Mouse (Mus musculus) left cerebral cortex, postnatal 36 days (tissue): ENCODE data around the gene Zfp619. TPM values are rescaled to one million over a fixed set of nuclear protein-coding genes. Genes with fewer than 3 reads are reported as not detected.
"Not testable (repeated sequence)": the region's sequence is repeated elsewhere in the genome, so short reads cannot be mapped to it uniquely, and the experiment has no call there.

Experiments
- DNase-seq, 2 experiments: peaks; one replicate each; pipeline ENCODE4 v3.0.0; 2021 to 2022; ENCODE audit warnings: low spot score in 2 of 2, mixed read lengths in 1 of 2
- intact Hi-C: fragments of 180-260 bp; cut with DNase I; formaldehyde crosslinking; loops from one replicate; pipeline ENCODE4 v1.15.1; 2025
- total RNA-seq, 2 experiments: library from RNA; stranded (reverse); gene quantifications; 2 replicates each; pipeline ENCODE4 v1.2.3; 2021

Gene Zfp619
- 1 to 10 TPM; 4.1 to 4.9 TPM for total RNA-seq

DNA sequence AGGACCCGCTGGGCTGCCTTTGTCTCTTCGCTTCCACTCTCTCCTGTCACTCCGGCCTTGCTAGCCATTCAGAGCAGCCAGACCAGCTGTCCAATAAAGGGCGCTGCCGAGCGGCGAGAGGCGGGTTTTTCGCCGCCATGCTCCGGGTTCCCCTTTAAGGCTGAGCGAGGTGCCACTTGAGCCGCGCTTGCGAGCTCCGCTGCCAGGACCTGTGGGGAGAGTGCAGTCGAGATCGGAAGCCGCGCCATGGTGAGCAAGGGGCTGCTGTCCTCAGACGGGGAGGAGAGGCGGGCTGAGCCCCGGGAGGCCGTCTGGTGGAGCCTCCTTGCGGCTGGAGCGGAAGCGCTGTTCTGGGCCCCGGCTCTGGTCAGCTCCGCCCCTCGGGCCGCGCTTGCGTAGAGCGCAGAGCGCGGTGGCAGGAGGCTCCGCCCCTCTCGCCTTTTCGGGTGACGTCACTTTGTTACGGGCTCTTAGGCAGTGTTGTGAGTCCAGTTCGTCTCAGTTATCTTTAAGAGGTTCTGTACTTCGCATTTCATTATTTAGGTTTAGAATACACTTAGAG is at the start of gene Zfp619:
Gene Zfp619 (plus strand): TSS at position 151 of the 562 bp plus-strand sequence.
- intact Hi-C loops: loop anchor here (5.0 kb wide), 1 partner anchor 35 kb away; no protein-coding TSS in a partner anchor
- DNase-seq: peak; percentile 93 to 95

DNA sequence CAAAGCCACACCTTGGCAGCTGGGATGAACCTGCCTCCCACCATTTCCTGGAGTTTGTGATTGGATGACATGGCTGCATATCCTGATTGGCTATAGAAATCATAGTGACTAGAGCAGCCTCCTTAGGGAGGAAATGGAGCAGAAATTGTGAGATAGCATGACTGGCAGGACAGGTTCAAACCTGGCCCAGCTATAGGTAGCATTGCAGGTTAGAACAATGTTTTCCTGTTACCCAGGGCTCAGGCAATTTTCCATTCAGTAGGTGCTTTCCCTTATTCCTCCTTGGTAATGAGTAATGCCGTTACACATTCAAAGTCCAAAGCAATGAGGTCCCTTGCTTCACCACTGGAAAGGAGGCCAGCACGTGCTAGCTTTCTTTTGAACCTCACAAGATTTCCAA is 38.6 kb upstream of the Zfp619 start:
- intact Hi-C loops: no loop called here

DNA sequence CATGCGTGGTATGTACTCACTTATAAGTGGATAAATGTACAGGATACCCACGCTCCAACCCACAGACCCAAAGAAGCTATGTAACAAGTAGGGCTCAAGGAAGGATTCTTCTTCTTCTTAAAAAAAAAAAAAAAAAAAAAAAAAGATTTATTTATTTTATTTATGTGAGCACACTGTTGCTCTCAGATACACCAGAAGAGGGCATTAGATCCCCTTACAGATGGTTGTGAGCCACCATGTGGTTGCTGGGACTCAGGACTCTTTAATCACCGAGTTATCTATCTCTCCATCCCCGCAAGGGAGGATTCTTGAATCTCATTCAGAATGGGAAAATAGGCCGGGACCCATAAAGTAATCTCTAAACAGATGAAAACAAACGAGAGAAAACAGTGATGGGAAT is 33.2 kb upstream of the Zfp619 start:
- intact Hi-C loops: no loop called here

More for the DNA sequence above, 38.6 kb upstream of the Zfp619 start:
- DNase-seq: no peak

DNA sequence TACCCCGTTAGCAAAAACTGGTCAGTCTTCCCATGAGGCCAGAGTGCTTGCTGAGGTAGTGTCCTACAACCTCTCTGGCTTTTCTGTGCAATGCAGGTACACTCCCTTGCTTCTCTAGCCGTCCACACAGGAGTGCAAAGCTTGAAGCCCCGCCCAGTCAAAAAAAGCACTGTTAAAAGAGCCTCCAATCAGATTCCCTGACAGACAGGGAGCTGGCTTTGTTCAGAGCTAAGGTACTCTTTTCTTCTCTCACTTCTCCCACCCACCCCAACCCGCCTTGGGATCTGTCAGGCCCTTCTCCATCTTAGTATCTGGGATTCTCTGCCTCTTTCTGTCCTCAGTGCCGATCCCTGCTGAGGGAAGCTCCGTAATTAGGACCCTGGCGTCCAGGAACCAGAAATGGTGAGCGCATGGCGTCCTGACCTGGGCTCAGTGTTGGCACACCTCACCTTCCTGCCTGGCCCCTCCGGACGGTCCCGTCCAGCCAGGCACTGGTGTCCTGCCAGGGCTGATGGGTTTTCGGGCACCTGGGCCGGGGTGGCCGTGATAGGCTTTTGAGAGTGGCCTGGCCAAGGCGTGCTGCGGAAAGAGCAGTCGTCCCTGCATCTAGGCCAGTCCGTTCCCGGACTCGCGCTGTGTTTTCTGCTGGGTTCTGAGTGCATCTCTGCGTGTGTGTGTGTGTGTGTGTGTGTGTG is 30.3 kb upstream of the Zfp619 start:
- DNase-seq: peak in 1 of 2 experiments; percentile 42
- intact Hi-C loops: no loop called here

More for the DNA sequence above, 33.2 kb upstream of the Zfp619 start:
- no peak for DNase-seq

- intact Hi-C loops: no loop called here
- DNase-seq: no peak
Observed at GRCm38 (mm10) chr7:39487854-39488205, 29.7 kb upstream of the Zfp619 start.

GRCm38 (mm10) chr7:39494646-39495045 is 22.9 kb upstream of the Zfp619 start:
- DNase-seq: no peak
- intact Hi-C loops: no loop called here

DNA sequence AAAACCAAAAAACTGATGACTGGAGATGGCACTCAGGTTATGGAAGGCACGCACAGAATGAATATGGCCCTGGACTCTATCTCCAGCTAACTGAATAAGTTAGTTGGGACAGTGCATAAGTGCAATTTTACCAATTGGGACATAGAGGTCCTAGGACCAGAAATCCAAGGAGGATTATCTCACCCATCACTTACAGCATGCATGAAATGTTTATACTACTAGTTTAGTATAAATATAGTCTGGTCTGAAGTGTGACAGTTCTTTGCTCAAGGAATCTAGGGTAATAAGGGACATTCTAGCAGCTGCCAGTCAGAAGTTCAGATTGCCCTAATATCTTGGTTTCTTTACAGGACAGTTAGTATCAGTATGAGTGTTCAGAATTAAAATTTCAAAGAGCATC is 13.5 kb upstream of the Zfp619 start:
- intact Hi-C loops: no loop called here
- DNase-seq: no peak

DNA sequence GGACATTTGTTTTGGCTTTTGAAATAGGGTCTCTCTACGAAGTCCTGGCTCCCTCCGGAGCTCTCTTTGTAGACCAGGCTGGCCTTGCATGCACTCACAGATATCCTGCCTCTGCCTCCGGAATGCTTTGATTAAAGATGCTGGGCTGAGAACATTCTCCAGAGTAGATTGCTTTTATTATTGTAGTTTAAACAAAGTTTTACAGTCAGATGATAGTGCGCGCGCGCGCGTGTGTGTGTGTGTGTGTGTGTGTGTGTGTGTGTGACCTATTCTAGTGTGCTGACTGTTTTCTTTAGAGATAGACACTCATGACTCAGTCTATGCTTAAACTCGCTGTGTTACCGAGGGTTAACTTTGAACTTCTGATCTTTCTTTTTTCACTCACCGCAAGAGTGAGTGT is 796 bp downstream of the Zfp619 start:
- intact Hi-C loops: loop anchor here (5.0 kb wide), 1 partner anchor 34 kb away; no protein-coding TSS in a partner anchor
- peak in 1 of 2 experiments; percentile 6 for DNase-seq

- intact Hi-C loops: no loop called here
- no peak for DNase-seq
Observed at GRCm38 (mm10) chr7:39523703-39524424, 6.3 kb downstream of the Zfp619 start.

DNA sequence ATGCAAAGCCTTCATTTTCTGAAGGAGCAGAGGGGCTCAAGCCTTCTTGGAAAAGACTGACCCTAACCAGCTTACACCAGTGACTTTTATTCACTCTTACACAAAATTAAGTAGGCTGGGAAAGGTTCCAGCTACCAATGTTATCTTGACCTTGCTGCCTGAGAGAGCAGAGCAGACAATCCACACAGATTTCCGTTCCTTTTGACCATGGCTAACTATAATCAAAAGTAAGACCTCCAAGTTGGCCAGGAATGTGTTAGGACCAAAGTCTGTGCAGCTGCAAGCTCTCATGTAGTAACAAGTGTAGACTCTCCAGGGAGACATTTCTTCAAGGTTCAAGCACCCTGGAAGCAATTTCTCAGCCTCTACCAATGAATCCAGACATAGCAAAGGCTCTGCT is 25.6 kb downstream of the Zfp619 start:
- intact Hi-C loops: no loop called here
- DNase-seq: no peak

DNA sequence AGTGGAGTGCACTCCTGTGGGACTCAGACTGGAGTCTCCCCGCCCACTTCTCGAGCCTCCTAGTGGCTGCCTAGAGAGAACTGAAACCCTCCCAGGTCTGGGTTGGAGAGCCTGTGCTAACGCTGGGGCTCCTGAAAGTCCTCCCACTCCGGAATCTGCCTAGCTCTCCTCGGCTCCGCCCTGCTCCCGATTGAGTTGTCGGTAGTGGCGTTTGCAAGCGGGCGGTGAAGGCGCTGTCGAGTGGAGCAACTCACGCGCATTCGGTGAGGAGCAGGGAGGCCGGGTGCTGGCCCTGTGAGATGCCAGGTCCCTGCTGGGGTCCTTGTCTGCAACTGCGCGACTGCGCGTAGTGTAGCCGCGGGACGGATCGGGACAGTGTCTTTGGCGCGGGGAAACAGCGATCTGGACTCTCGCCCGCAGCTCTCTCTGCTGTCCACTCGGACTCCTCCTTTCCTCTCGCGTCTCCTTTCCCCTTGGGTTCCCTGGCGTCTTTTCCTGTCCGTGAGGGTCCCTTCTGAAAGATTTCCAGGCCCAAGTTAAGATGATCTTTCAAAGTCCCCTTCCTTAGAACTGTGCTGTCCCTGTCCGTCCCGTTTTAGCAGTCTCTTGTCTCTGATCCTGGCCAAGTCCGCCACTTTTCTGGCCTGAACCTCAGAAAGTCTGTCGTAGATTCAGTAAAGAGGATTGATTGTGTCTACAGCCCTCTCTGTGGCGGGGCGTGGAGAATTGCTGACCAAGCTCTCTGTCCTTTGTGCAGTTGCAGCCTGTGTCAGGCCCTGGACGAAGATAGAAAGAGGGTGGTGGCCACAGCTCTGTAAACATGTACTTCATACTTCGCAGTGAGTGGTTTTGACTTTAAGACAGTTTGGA is 26.9 kb downstream of the Zfp619 start:
- intact Hi-C loops: no loop called here

DNA sequence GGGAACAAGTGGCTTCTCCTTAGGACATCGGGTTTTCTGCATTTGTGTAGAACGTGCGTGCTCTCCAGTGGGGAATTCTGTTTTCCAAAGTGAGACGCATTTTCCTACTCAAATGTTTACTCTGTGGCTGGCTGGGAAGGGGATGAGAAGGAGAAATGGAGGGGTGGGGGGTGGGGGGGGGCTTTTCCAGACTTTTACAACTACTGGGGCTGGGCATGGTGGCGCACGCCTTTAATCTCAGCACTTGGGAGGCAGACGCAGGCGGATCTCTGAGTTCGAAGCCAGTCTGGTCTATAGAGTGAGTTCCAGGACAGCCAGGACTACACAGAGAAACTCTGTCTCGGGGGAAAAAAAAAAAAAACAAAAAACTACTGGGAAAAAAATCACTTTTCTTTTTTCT is 27.6 kb downstream of the Zfp619 start:
- intact Hi-C loops: no loop called here
- DNase-seq: no peak

More for the DNA sequence above, 26.9 kb downstream of the Zfp619 start:
- DNase-seq: peak; percentile 43 to 44

DNA sequence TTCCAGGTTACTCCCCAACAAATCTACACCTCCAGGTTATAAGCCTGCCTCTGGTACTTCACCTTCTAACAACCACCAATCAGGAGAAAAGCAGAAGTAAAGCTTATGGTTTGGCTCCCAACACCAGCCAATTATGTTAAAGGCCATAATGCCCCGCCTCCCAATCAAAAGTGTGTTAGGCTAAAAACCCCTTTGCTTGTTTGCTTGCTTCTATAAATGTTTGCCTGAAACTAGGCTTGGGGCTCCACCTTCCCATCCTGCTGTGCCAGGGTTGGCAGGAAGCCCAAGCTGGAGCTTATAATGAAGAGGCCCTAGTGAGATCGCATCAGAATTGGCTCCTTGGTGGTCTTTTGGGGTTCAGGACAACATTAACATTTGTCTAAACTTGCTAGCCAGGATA is 31.8 kb downstream of the Zfp619 start:
- no peak for DNase-seq
- intact Hi-C loops: no loop called here

- intact Hi-C loops: loop anchor here (5.0 kb wide), 1 partner anchor 35 kb away; the partner anchor contains the start of gene Zfp619
- DNase-seq: peak; percentile 96 to 98
Observed at GRCm38 (mm10) chr7:39551976-39552891, 34.7 kb downstream of the Zfp619 start.

DNA sequence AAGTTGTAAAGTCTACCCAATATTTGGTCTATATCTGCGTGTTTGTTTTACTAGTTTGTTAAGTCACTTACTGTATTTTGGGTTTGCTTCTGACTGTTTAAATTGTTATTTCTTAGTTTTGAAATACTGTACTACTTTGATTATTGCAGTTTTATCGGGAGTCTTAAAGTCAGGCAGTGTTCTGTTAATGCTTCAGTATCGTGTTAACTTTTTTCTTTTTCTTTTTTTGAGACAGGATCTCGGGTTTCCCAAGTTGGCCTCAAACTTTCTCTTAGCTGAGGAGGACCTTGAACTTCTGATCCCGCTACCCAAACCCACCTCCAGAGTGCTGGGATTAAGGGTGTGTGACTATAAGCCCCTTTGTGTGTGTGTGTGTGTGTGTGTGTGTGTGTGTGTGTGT is 35.4 kb downstream of the Zfp619 start:
- intact Hi-C loops: loop anchor here (5.0 kb wide), 1 partner anchor 36 kb away; the partner anchor contains the start of gene Zfp619
- DNase-seq: no peak

GRCm38 (mm10) chr7:39553871-39554270 is 36.3 kb downstream of the Zfp619 start:
- intact Hi-C loops: loop anchor here (5.0 kb wide), 1 partner anchor 37 kb away; the partner anchor contains the start of gene Zfp619
- DNase-seq: no peak

GRCm38 (mm10) chr7:39580066-39580465 is 62.5 kb downstream of the Zfp619 start:
- intact Hi-C loops: no loop called here
- DNase-seq: no peak

- intact Hi-C loops: no loop called here
- DNase-seq: no peak
Observed at GRCm38 (mm10) chr7:39580601-39581000, 63.0 kb downstream of the Zfp619 start.

DNA sequence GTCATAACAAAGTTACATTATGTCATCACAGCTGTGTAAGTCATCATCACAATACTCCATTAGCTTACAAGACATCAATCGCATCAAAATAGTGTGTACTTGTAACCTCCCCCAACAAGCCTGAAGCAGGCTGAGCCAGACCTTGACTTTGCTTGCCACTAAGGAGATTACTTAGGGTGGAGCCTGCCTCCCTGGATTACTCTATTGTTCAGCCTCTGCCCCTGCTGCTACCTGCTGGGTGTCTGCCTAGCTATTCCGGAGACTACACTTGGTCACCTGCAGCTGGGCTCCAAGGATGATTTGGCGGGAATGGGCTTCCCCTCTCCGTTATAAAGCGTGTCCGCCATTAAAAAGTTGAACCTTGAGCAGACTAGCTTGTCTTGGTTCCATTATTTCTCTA is 69.3 kb downstream of the Zfp619 start:
- DNase-seq, intact Hi-C loops: not testable (repeated sequence)
